Mouse (Mus musculus) intestine, embryonic 16.5 days (tissue): ENCODE results near the gene Nrap. TPM values are rescaled to one million over a fixed set of nuclear protein-coding genes. Genes with fewer than 3 reads are reported as not detected.
A peak's percentile ranks its signal among the peaks of the same experiment; 100 is the strongest.

Experiments
- ATAC-seq: fragments of 200-750 bp; cut with Nextera tagmentation; 2 replicates; pipeline ENCODE4 v1.8.0; 2017; ENCODE audit warnings: moderate TSS enrichment, moderate library complexity
- H3K27ac ChIP-seq: fragments of 300-500 bp; sonication (generic); 2 replicates; pipeline ENCODE4 v1.5.1; 2014; ENCODE audit warnings: mild to moderate bottlenecking, low read length
- H3K27me3 ChIP-seq: fragments of 300-500 bp; sonication (generic); replicated peaks from 2 replicates; pipeline ENCODE4 v1.6.1; 2014; ENCODE audit warnings: low read length, control low read depth, mixed read lengths; ENCODE audit not compliant: control insufficient read depth, insufficient read depth
- H3K36me3 ChIP-seq: fragments of 300-500 bp; sonication (generic); 2 replicates; pipeline ENCODE4 v1.6.1; 2014; ENCODE audit warnings: low read length, control low read depth; ENCODE audit not compliant: control insufficient read depth, insufficient read depth
- H3K4me1 ChIP-seq: fragments of 300-500 bp; sonication (generic); 2 replicates; pipeline ENCODE4 v1.6.1; 2014; ENCODE audit warnings: low read length, control low read depth, mixed read lengths; ENCODE audit not compliant: control insufficient read depth, insufficient read depth
- H3K4me2 ChIP-seq: fragments of 300-500 bp; sonication (generic); 2 replicates; pipeline ENCODE4 v1.6.1; 2014; ENCODE audit warnings: low read depth, low read length, control low read depth
- H3K4me3 ChIP-seq: fragments of 300-500 bp; sonication (generic); 2 replicates; pipeline ENCODE4 v1.5.1; 2014; ENCODE audit warnings: mild to moderate bottlenecking, low read length
- H3K9ac ChIP-seq: fragments of 300-500 bp; sonication (generic); 2 replicates; pipeline ENCODE4 v1.6.1; 2014; ENCODE audit warnings: low read depth, low read length
- H3K9me3 ChIP-seq: fragments of 300-500 bp; sonication (generic); 2 replicates; pipeline ENCODE4 v1.6.1; 2016; ENCODE audit warnings: low read length, control low read depth; ENCODE audit not compliant: control insufficient read depth
- WGBS: fragments of 180-500 bp; shearing (Covaris S2); extraction: QIAGEN DNeasy Blood & Tissue Kit; methylation state at CpG from one replicate; pipeline ENCODE4 v1.1.7; 2014; 5-methylcytosine and 5-hydroxymethylcytosine counted together
- polyA plus RNA-seq: library from polyadenylated mRNA; unstranded; fragments of >200 nt; fragmentation: Nextera tagmentation; extraction: Ambion mirVana; gene quantifications from 2 replicates; pipeline ENCODE4 v1.2.1, GENCODE M21; 2015

Gene Nrap
- polyA plus RNA-seq, 1 experiment from 2014 or later: 0.40 TPM

GRCm38 (mm10) chr19:56300835-56301234 is 89.0 kb downstream of the Nrap start:
- H3K9ac ChIP-seq: no peak overlapping the region
- no peak for ATAC-seq
- 62% methylated on average over 11 of the region's 11 CpGs for WGBS
- no peaks in the 10 kb centered on the region for H3K27me3 ChIP-seq
- H3K4me2 ChIP-seq: no peak overlapping the region
- no peaks in the 10 kb centered on the region for H3K4me1 ChIP-seq
- H3K9me3 ChIP-seq: no peaks in the 10 kb centered on the region
- H3K4me3 ChIP-seq: no peak overlapping the region
- H3K27ac ChIP-seq: no peak overlapping the region
- H3K36me3 ChIP-seq: no peaks in the 10 kb centered on the region

GRCm38 (mm10) chr19:56297264-56297663 is 92.6 kb downstream of the Nrap start:
- Histone ChIP-seq H3K27ac (no peak overlapping the region), H3K4me1 (peaks cover 7% of the 10 kb centered on the region), H3K27me3 (no peaks in the 10 kb centered on the region), H3K9ac (no peak overlapping the region), H3K9me3 (no peaks in the 10 kb centered on the region), H3K4me3 (no peak overlapping the region), H3K36me3 (no peaks in the 10 kb centered on the region), H3K4me2 (no peak overlapping the region)
- WGBS: 61% methylated on average over 3 of the region's 3 CpGs
- no peak for ATAC-seq

- H3K4me2 ChIP-seq: no peak overlapping the region
- peaks cover 11% of the 10 kb centered on the region for H3K4me1 ChIP-seq
- no peaks in the 10 kb centered on the region for H3K36me3 ChIP-seq
- no peak overlapping the region for H3K9ac ChIP-seq
- H3K4me3 ChIP-seq: no peak overlapping the region
- WGBS: 77% methylated on average over 9 of the region's 9 CpGs
- no peaks in the 10 kb centered on the region for H3K27me3 ChIP-seq
- H3K9me3 ChIP-seq: no peaks in the 10 kb centered on the region
- no peak overlapping the region for H3K27ac ChIP-seq
- no peak for ATAC-seq
Observed at GRCm38 (mm10) chr19:56296668-56297067, 93.2 kb downstream of the Nrap start.

GRCm38 (mm10) chr19:56294654-56295399 is 95.0 kb downstream of the Nrap start:
- Histone ChIP-seq H3K27ac (no peak overlapping the region), H3K27me3 (no peaks in the 10 kb centered on the region), H3K9ac (peak overlapping the region; percentile 26; the same call in 1 of the 2 replicates), H3K9me3 (no peaks in the 10 kb centered on the region), H3K4me2 (no peak overlapping the region), H3K4me1 (peaks cover 17% of the 10 kb centered on the region), H3K36me3 (no peaks in the 10 kb centered on the region), H3K4me3 (no peak overlapping the region)
- WGBS: 43% methylated on average over 7 of the region's 7 CpGs
- ATAC-seq: peak; percentile 77

GRCm38 (mm10) chr19:56292335-56292734 is 97.5 kb downstream of the Nrap start:
- Histone ChIP-seq H3K4me3 (no peak overlapping the region), H3K4me1 (peaks cover 17% of the 10 kb centered on the region), H3K27ac (no peak overlapping the region), H3K36me3 (no peaks in the 10 kb centered on the region), H3K9ac (no peak overlapping the region), H3K9me3 (no peaks in the 10 kb centered on the region), H3K27me3 (no peaks in the 10 kb centered on the region), H3K4me2 (no peak overlapping the region)
- peak; percentile 12; the same call in 1 of the 2 replicates for ATAC-seq
- WGBS: 72% methylated on average over 9 of the region's 9 CpGs

GRCm38 (mm10) chr19:56291898-56292297 is 97.9 kb downstream of the Nrap start:
- Histone ChIP-seq H3K27me3 (no peaks in the 10 kb centered on the region), H3K4me3 (no peak overlapping the region), H3K4me1 (peaks cover 17% of the 10 kb centered on the region), H3K9ac (no peak overlapping the region), H3K27ac (no peak overlapping the region), H3K4me2 (no peak overlapping the region), H3K9me3 (no peaks in the 10 kb centered on the region), H3K36me3 (no peaks in the 10 kb centered on the region)
- 34% methylated on average over 6 of the region's 6 CpGs for WGBS
- peak; percentile 34; the same call in 1 of the 2 replicates for ATAC-seq

- Histone ChIP-seq H3K27me3 (no peaks in the 10 kb centered on the region), H3K4me2 (no peak overlapping the region), H3K4me3 (no peak overlapping the region), H3K9me3 (no peaks in the 10 kb centered on the region), H3K27ac (no peak overlapping the region), H3K36me3 (no peaks in the 10 kb centered on the region), H3K4me1 (peaks cover 13% of the 10 kb centered on the region), H3K9ac (no peak overlapping the region)
- 83% methylated on average over 8 of the region's 8 CpGs for WGBS
- no peak for ATAC-seq
Observed at GRCm38 (mm10) chr19:56289642-56290041, 100.2 kb downstream of the Nrap start.

- no peak overlapping the region for H3K4me3 ChIP-seq
Observed at GRCm38 (mm10) chr19:56288436-56288835, 101.4 kb downstream of the Nrap start.

GRCm38 (mm10) chr19:56287580-56288367 is 102.1 kb downstream of the Nrap start:
- Histone ChIP-seq H3K9ac (no peak overlapping the region), H3K9me3 (no peaks in the 10 kb centered on the region), H3K4me2 (0 out of 2 replicates have a peak overlapping the region, but pooled peaks have one; percentile 4), H3K27ac (no peak overlapping the region), H3K27me3 (no peaks in the 10 kb centered on the region), H3K36me3 (no peaks in the 10 kb centered on the region), H3K4me1 (peaks cover 9% of the 10 kb centered on the region), H3K4me3 (no peak overlapping the region)
- WGBS: 57% methylated on average over 15 of the region's 15 CpGs
- ATAC-seq: no peak

More at GRCm38 (mm10) chr19:56288436-56288835, 101.4 kb downstream of the Nrap start:
- ATAC-seq: 0 out of 2 replicates have a peak, but pooled peaks have one; percentile 25
- no peak overlapping the region for H3K9ac ChIP-seq
- peaks cover 9% of the 10 kb centered on the region for H3K4me1 ChIP-seq
- no peak overlapping the region for H3K27ac ChIP-seq
- no peaks in the 10 kb centered on the region for H3K36me3 ChIP-seq
- H3K4me2 ChIP-seq: peak overlapping the region; percentile 4; the same call in 1 of the 2 replicates
- 55% methylated on average over 4 of the region's 4 CpGs for WGBS
- H3K9me3 ChIP-seq: no peaks in the 10 kb centered on the region
- no peaks in the 10 kb centered on the region for H3K27me3 ChIP-seq
